Mouse (Mus musculus): Measurements from ENCODE around the gene Bcat2.
A peak's percentile ranks its signal among the peaks of the same experiment; 100 is the strongest.
"Not testable (repeated sequence)": the region's sequence is repeated elsewhere in the genome, so short reads cannot be mapped to it uniquely, and the experiment has no call there.

The Bcat2 gene

DNA sequence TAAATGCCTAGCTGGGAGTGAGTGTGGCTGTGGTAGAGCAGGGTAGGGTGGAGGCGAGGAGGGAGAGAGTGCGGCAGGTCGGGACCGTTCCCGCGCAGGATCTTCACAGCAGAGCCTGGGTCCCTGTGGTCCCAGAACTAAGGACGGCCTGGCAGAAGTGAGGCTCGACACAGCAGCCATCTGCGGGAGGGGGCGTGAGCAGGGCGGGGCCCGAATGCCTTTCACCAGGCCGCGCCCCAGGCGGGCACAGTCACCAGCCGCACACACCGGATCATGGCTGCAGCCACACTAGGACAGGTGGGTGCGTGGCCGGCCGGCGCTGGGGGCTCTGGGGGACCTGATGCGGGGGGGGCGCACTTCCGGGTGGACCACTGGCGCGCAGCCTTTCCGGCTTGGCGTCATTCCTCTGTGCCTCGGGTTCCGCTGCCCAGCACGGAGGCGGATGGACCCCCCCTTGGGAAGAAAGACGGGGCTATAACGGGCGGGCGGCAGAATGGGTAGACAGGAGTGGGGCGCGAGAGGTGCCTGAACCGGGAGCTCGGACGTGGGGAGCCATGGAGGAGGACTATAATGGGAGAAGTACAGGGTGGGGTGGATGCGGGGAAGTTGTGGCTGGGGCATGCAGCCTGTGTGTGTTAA, at the start of gene Bcat2:
Gene Bcat2 (plus strand): TSS at position 51 of the 639 bp plus-strand sequence.
- DNase-seq, result peak; percentile 76 to 84

DNA sequence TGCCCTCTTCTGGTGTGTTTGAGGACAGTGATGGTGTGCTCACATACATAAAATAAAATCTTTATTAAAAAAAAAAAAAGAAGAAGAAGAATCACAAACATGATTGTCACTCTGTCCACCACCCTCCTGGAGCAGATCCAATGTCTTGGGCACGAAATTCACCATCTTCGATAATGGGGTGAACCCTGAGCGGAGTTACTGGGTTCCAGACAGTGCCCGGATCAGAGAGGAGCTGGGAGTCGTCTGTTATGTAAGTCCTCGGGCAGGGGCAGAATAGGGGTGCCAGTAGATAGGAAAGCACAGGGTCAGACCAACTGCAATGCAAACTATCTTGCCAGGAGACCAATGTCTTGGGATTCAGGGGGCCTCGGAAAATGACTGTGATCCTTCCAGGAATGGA, 49.3 kb upstream of the Bcat2 start:
- DNase-seq, result no peak

DNA sequence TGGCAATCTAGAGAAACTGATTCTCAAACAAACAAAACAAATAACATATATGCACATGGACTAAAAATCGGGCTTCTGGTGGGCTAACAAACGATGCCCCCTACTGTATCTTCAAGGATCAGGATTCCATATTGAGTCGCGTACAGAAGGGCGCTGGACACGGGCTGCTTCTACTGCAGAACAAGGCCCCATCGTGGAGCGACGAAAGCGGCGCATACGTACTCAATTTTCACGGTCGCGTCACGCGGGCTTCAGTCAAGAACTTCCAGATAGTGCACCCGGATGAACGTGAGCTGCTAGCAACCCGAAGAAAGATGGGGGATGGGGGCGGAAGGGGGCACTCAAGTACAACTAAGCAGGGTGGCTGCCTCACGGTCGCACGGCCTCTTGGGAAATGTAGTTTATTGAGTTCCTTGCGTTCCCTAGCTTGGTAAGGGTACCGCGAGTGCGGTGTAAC, 48.2 kb upstream of the Bcat2 start:
- peak; percentile 89 to 92 for DNase-seq

DNA sequence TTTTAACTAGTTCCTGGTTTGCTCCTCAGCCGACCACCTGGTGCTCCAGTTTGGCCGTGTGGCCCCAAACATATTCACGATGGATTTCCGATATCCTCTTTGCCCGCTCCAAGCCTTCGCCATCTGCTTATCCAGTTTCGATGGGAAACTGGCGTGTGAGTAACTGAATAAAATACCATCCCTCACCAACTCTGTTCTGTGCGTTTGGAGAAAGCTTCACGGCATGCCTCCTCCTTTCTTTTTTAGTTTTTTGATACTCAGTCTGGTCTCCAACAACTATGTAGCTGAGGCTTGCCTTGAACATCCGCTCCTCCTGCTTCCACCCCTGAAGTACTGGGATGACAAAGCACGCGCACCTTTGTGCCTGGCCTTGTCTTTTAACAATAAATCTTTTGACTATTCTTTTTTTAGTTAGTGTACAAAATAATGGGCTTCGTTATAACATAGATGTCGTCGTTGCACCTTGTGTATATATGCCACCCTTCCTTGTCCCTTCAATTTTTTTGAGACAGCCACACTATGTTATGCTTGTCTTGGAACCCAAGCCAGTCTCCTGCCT, 47.7 kb upstream of the Bcat2 start:
- no peak for DNase-seq

DNA sequence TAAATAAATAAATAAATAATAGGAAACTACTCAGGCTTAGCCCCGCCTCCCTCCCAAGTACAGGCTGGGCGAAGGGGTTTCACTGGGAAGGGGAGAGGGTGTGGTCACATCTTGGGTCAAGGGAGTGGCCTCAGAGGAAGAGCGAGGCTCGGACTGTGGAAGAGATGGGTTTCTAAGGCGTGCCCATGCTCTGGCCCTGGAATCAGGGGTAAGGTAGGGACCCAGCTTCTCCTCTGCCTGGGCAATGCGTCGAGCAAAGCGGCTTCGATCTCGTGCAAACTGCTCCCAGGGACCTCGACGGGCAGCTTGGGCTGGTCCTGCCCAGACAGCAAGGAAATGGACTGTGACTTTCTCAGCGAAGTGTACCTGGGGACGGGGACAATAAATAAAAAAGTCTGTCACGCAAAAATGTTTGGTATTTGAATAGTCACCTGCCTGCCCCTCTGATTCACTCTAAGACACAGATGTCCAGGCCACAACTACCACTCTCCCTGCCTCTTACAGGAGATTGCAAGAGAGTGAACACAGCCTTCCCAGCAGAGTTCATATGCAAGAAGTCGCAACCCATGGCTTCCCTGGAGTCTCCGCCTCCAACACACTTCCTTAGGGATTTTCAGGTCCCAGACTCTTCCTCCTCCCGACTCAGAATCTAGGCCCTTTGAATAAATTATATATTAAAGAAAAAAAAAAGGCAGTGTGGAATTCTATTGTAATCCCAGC, 46.8 kb upstream of the Bcat2 start:
- DNase-seq, result peak in 1 of 2 experiments; percentile 22

DNA sequence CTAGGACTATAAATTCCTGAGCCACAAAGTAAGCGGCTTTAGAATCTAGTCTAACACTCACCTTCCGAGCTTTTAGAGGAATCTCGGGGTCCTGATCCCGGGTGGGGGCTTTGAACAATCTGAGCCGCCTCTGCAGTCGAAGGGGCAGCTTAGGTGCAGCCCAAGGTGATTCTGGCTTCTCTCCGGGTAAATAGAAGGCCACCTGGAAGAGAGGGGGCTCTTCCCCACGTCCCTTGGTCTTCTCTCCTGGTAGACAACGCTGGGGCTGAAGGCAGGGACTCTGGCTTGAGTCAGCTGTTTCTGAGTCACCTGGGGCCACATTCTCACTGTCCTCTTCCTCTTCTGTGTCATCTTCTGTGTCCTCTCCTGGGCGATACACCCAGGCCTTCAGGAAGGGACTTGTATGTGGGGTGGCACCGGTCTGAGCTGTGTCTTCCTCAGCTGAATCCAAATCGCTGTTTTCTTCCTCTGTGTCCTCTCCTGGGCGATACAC, 46.2 kb upstream of the Bcat2 start:
- no peak for DNase-seq

DNA sequence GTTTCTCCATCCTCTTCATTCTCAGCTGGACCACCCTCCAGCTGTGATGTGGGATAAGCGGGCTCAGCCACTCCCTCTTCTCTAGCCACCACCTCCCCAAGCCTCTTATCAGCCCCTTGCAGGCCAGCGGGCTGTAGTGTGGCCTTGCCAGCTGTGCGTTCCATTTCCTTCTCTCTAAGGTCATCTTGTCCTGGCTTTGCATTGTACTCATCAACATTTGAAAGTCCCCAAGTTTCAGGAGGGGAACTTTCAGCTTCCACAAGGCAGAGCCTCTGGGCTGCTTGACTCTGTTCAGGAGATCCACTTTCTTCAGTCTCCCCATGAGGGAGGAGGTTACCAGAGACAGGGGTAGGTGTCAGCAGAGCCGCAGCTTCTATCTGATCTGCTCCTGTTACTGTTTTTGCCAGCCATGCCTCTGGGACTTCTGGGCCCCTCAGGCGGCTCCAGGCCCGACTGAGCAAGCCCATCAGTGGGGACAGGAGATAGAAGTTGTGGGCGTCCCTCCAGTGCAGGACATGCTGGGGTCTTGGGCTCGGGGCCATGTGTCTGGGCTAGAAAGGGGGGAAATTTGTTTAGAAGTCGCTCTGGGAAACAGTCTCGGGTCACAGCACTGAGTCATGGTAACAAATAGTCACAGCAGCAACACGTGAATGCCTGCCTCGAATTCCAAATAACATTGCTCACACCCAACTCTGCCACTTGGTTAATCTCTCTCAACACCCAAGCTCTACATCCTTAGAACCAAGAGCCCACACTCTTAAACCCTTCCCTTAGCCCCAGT, 44.9 kb upstream of the Bcat2 start:
- no peak for DNase-seq

DNA sequence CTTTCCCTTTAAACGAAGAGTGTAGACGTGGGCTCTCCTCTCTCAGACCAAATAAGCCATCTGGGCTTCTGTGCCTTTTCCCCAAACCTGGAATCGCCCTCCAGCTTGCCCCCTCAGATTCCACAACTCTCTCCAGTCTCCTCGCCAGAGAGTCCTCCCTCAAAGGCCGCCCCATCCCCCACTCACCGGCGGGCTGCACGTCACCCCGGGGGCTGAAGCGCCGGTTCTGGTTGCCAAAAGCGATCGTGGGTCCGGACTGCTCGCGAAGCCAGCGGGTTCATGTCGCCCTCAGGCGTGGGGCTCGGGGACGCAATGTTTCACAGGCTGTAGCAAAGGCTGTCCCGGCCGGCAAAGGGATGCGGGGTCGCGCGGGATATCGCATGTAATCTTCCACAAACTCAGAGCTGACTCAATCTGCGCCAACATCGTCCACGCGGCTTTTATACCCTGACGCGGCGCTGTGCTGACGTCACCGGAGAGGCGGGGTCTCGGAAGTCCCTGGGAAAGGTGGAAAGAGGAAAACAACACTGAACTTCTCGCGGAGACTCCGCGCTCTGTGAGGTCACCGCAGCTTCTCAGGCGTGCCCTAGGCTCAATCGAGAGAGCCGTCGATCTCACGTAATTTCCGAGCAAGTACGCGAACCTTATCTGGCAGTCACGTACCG, 44.0 kb upstream of the Bcat2 start, which contains the start of the genes Ppp1r15a and Plekha4:
Gene Ppp1r15a (minus strand): TSS at position 460 of the 665 bp plus-strand sequence.
Gene Plekha4 (plus strand): TSS at position 522 of the 665 bp plus-strand sequence.
- DNase-seq, result peak; percentile 94 to 97

DNA sequence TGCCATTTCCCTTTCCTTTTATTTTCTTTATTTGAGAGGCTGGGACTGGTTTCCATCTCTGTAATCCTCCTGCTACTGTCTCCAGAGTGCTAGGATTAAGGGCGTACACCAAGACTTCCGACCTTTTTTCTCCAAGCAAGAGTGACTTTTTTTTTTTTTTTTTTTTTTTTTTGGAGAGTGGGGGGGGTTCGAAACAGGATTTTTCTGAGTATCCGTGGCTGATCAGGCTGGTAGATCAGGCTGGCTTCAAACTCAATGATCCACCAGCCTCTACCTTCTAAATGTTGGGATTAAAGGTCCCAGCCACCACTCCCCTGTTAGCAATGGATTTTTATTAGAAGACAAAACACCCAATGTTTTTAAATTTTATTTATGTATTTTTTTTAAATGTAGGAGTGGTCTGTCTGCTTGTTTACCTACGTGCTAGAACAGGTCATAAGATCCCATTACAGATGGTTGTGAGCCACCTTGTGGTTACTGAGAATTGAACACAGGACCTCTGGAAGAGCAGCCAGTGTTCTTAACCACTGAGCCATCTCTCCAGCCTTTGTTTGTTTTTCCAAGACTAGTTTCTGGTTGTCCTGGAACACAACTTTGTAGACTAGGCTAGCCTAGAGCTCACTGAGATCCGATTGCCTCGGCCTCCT, 43.4 kb upstream of the Bcat2 start:
- peak in 1 of 2 experiments; percentile 19 for DNase-seq

DNA sequence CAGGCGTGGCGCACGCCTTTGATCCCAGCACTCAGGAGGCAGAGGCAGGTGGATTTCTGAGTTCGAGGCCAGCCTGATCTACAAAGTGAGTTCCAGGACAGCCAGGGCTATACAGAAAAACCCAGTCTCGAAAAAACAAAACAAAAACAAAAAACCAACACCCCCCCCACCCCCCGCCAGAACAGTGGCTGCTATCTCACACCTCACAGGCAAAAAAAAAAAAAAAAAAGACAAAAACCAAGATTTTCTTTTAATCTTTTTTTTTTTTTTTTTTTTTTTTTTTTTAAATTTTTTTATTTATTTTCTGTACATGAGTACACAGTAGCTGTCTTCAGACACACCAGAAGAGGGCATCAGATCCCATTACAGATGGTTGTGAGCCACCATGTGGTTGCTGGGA, 42.8 kb upstream of the Bcat2 start:
- DNase-seq, result not testable (repeated sequence)

DNA sequence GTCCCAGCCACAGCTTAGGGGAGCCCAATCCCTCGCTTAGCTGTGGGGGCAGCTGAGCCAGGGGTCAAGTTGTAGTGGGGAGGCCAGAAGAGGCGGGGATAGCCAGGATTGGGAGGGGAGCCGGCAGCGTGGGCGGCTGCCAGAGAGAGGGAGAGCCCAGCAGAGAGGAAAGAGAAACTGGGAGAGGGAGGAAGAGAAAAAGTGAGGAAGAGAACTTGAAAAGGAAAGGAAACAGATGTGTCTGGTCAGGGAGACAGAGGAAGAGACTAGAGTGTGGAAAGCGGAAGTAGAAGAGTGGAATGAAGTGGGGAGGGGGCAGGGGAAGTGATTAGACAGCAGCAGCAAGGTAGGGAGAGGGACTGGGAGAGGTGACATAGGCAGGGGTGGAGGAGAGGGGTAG, 40.5 kb upstream of the Bcat2 start:
- no peak for DNase-seq

DNA sequence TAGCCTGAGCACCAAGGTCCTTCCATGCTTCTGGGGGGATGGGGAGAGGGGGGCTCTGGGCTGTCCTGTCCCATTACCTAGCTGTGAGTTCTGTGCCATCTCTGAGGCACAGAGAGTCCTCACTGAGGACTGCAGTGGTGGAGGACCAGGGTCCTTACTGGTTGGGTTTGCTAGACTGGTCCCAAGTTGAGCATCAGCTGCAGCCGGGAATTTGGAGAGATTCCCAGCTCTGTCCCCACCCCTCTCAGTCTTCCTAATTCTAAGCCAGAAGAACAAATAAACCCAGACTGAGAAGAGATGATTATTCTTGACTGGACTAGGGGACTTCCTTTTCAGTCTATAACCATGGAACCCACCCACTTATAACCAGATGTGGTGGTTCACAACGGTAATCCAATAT, 39.3 kb upstream of the Bcat2 start:
- no peak for DNase-seq

DNA sequence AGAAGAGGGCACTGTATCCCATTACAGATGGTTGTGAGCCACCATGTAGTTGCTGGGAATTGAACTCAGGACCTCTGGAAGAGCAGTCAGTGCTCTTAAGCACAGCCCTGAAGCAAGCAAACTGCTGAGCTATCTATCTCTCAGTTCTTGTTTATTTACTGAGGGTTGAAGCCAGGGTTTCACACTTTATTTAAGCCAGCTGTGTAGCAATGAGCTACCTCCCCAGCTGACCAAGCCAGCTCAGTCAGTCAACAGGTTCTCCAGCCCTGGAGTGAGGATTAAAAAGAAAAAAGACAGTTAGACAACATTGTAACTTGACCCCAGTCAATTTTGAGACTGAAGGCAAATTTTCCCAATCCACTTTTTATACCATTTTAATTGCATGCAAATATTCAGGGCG, 34.3 kb upstream of the Bcat2 start:
- DNase-seq, result no peak

DNA sequence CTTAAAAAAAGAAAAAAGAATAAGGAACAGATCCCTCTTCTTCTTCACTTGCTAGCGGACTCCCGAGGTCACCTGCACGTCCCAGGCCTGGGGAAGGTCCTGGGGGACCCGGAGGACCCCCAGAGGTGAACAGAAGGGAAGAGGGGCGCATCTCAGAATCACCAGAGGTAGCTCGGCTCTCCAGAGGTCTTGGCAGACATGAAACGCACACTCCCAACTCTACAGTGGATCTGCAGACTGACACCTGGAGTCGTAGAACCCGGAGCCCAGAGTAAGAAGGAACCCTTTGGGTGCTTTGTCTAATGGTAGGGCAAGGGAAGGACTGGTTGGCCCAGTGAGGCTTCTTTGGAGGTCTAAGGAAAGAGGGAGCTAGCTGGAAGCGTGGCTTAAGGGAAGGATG, 32.4 kb upstream of the Bcat2 start:
- no peak for DNase-seq

DNA sequence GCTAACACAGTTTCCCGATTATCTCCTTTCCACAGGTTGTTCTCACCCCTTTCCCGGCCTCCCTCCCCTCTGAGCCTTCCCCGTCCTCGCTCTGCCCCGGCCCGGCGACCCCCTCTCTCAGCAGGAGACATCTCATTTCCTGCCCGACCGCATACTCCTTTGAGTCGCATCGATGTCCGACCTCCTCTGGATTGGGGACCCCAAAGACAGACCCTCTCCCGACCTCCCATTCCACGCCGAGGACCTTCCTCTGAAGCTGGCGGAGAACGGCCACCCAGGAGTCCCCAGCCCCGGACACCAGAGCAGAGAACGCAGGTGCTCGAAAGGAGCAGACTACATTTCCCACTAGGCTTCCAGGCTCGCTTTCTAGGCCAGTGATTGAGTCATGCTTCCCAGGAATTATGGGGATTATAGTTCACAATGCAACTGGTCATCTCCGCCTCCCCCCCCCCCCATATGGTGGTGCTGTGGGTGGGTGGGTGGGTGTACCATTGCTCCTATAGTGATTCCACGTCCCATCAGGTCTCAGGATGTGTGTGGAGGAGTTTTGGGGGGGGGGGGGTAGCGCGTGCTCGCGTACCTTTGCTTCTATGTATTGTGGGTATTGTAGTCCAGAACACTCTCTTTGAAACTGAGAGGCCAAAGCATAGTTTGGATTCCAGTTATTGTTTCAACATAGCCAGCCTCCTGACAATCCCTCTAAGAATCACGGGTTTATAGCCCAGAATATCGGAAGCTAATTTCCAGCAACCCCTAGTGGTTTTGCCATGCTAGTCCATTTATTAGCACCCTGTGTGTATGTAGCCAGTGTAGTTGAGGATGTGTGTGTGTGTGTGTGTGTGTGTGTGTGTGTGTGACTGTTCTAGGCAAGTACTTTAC, 31.6 kb upstream of the Bcat2 start:
- DNase-seq, result peak in 1 of 2 experiments; percentile 21

DNA sequence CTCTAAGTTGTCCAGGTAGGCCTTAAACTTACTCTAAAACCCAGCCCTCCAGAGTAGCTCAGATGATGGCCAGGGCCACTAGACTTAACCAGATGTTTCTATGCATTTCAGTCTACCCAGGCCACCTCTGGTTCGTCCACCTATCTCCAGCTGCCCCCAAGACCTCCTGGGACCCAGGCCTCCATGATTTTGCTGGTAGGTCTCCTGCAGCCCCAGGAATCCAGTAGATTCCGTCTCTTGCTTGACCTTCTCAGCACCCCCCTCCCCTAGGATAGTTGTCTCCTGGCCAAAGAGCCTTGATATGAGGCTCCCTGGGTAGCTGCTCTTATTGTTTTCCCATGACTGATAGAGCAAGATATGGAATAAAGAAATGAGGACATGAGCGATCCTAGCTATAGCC, 30.9 kb upstream of the Bcat2 start:
- DNase-seq, result no peak

DNA sequence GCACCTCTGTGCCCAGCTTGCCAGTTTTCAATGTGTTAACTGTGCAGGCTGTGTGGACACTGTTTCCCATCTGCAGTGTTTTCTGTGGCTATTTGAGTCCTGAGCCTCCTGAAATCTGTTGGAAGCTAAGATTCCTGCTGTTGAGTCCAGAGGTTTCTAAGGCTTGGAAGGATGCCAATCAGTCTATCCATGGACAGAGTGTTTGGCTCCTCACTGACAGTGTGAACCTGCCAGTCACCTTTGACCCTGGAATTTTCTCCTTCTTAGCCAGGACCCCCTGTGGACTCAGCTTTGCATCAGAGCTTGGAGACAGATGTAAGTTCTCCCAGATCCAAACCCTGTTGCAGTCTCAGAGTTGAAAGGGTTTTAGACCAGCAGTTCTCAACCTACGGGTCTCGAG, 29.7 kb upstream of the Bcat2 start:
- DNase-seq, result no peak

DNA sequence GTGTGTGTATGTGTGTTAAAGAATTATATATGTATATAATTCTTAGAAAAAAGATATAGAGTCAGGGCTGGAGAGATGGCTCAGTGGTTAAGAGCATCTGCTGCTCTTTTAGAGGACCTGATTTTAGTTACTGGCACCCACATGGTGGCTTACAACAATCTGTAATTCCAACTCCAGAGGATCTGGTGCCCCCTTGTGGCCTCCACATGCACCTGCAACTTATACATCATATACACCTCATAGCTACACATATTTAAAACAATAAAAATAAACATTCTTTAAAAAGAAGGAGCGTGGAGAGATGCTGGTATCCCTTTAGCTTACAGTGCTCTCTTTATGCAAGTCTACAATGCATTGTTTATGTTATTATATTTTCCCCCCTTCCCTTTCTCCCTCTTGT, 25.4 kb upstream of the Bcat2 start:
- no peak for DNase-seq

DNA sequence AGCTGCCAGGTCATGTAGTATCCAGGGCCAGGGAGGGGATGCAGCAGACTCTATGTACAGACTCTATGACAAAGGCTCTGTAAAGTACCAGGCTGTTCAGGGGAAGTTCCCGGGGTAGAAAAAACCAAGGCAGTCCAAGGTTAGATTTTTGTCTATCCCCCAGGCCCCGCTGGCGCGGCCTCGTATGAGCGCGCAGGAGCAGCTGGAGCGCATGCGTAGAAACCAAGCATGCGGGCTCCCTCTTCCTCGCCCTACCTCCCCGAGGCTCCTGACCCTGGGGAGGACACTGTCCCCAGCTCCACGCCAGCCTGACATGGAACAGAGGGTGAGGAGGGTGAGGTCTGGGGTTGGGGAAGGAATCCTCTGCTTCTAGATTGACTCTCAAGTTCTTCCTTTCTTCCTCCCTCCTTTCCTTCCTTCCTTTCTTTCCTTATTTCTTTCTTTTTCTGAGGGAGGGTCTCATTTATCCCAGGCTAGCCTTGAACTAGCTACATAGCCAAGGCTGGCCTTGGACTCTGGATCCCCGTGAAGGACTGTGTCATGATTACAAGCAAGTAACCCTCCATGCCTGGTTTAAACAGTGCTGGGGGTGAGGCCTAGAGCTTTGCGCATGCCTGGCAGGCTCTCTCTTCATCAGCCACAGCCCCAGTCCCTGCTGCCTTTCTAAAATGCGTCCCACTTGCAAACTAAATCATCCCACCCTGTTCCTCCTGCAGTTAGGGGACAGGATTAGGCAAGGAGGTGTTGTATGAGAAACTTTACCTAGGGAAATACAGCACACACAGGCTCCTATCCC, 20.1 kb upstream of the Bcat2 start:
- DNase-seq, result no peak
